Mouse (Mus musculus) limb, embryonic 15.5 days (tissue): Measurements from ENCODE around the gene Hmgcs1. TPM values are rescaled to one million over a fixed set of nuclear protein-coding genes. Genes with fewer than 3 reads are reported as not detected.

Experiments
- ATAC-seq: fragments of 200-750 bp; cut with Nextera tagmentation; 2 replicates; pipeline ENCODE4 v1.8.0; 2017; ENCODE audit warnings: low read depth, moderate TSS enrichment; ENCODE audit not compliant: insufficient number of reproducible peaks, low FRiP score, low TSS enrichment
- H3K27ac ChIP-seq: fragments of 300-500 bp; sonication (generic); 2 replicates; pipeline ENCODE4 v1.5.1; 2015; ENCODE audit warnings: moderate library complexity, mild to moderate bottlenecking, inconsistent platforms
- H3K27me3 ChIP-seq: fragments of 300-500 bp; sonication (generic); 2 replicates; pipeline ENCODE4 v1.6.1; 2015; ENCODE audit warnings: inconsistent platforms
- H3K36me3 ChIP-seq: fragments of 300-500 bp; sonication (generic); 2 replicates; pipeline ENCODE4 v1.6.1; 2015; ENCODE audit warnings: inconsistent platforms
- H3K4me1 ChIP-seq: fragments of 300-500 bp; sonication (generic); 2 replicates; pipeline ENCODE4 v1.6.1; 2015; ENCODE audit warnings: inconsistent platforms
- H3K4me2 ChIP-seq: fragments of 300-500 bp; sonication (generic); 2 replicates; pipeline ENCODE4 v1.6.1; 2015; ENCODE audit warnings: mild to moderate bottlenecking, inconsistent platforms
- H3K4me3 ChIP-seq: fragments of 300-500 bp; sonication (generic); 2 replicates; pipeline ENCODE4 v1.5.1; 2015; ENCODE audit warnings: mild to moderate bottlenecking, inconsistent platforms
- H3K9ac ChIP-seq: fragments of 300-500 bp; sonication (generic); 2 replicates; pipeline ENCODE4 v1.6.1; 2015; ENCODE audit warnings: inconsistent platforms
- H3K9me3 ChIP-seq: fragments of 300-500 bp; sonication (generic); 2 replicates; pipeline ENCODE4 v1.6.1; 2016; ENCODE audit warnings: inconsistent platforms
- WGBS: fragments of 180-500 bp; shearing (Covaris S2); methylation state at CpG from one replicate; pipeline ENCODE4 v1.1.7; 2015; 5-methylcytosine and 5-hydroxymethylcytosine counted together
- polyA plus RNA-seq: library from polyadenylated mRNA; unstranded; fragments of >200 nt; fragmentation: Nextera tagmentation; extraction: Ambion mirVana; gene quantifications from 2 replicates; pipeline ENCODE4 v1.2.1, GENCODE M21; 2015

Gene Hmgcs1
- polyA plus RNA-seq, 1 experiment from 2014 or later = 139 TPM

GRCm38 (mm10) chr13:119707906-119708305 lies 17.7 kb downstream of the Hmgcs1 start:
- Histone ChIP-seq H3K4me1 (no peaks in the 10 kb centered on the region), H3K27ac (no peak overlapping the region), H3K9me3 (no peaks in the 10 kb centered on the region), H3K4me2 (no peak overlapping the region), H3K36me3 (peaks cover 53% of the 10 kb centered on the region), H3K4me3 (no peak overlapping the region), H3K27me3 (no peaks in the 10 kb centered on the region), H3K9ac (no peak overlapping the region)
- 70% methylated on average over 6 of the region's 6 CpGs for WGBS
- ATAC-seq = no peak

GRCm38 (mm10) chr13:119708941-119709340 lies 18.8 kb downstream of the Hmgcs1 start:
- H3K36me3 ChIP-seq = peaks cover 46% of the 10 kb centered on the region
- no peaks in the 10 kb centered on the region for H3K4me1 ChIP-seq
- no peak for ATAC-seq
- H3K4me3 ChIP-seq = no peak overlapping the region
- WGBS = 67% methylated on average over 5 of the region's 5 CpGs
- no peaks in the 10 kb centered on the region for H3K27me3 ChIP-seq
- H3K4me2 ChIP-seq = no peak overlapping the region
- H3K9ac ChIP-seq = no peak overlapping the region
- H3K27ac ChIP-seq = no peak overlapping the region
- no peaks in the 10 kb centered on the region for H3K9me3 ChIP-seq

GRCm38 (mm10) chr13:119709388-119710267 lies 19.4 kb downstream of the Hmgcs1 start:
- WGBS = 84% methylated on average over 8 of the region's 8 CpGs
- 0 out of 2 replicates have a peak, but pooled peaks have one; percentile 36 for ATAC-seq
- Histone ChIP-seq H3K9me3 (no peaks in the 10 kb centered on the region), H3K4me1 (no peaks in the 10 kb centered on the region), H3K4me2 (no peak overlapping the region), H3K27me3 (no peaks in the 10 kb centered on the region), H3K36me3 (peaks cover 39% of the 10 kb centered on the region), H3K4me3 (no peak overlapping the region), H3K9ac (no peak overlapping the region), H3K27ac (no peak overlapping the region)

GRCm38 (mm10) chr13:119710268-119710610 lies 20.1 kb downstream of the Hmgcs1 start:
- 85% methylated on average over 10 of the region's 10 CpGs for WGBS

GRCm38 (mm10) chr13:119712463-119712862 lies 22.3 kb downstream of the Hmgcs1 start:
- H3K9me3 ChIP-seq = no peaks in the 10 kb centered on the region
- no peak overlapping the region for H3K4me2 ChIP-seq
- H3K9ac ChIP-seq = no peak overlapping the region
- no peak for ATAC-seq
- H3K36me3 ChIP-seq = peaks cover 18% of the 10 kb centered on the region
- no peak overlapping the region for H3K4me3 ChIP-seq
- 90% methylated on average over 11 of the region's 11 CpGs for WGBS
- H3K27ac ChIP-seq = no peak overlapping the region
- H3K27me3 ChIP-seq = no peaks in the 10 kb centered on the region
- H3K4me1 ChIP-seq = no peaks in the 10 kb centered on the region

More at GRCm38 (mm10) chr13:119710268-119710610, 20.1 kb downstream of the Hmgcs1 start:
- Histone ChIP-seq H3K9ac (no peak overlapping the region), H3K36me3 (peaks cover 33% of the 10 kb centered on the region), H3K4me3 (no peak overlapping the region), H3K27ac (no peak overlapping the region), H3K4me1 (no peaks in the 10 kb centered on the region), H3K4me2 (no peak overlapping the region), H3K9me3 (no peaks in the 10 kb centered on the region), H3K27me3 (no peaks in the 10 kb centered on the region)
- ATAC-seq = no peak

- Histone ChIP-seq H3K9ac (no peak overlapping the region), H3K36me3 (peaks cover 18% of the 10 kb centered on the region), H3K9me3 (no peaks in the 10 kb centered on the region), H3K27ac (no peak overlapping the region), H3K4me1 (no peaks in the 10 kb centered on the region), H3K27me3 (no peaks in the 10 kb centered on the region), H3K4me3 (no peak overlapping the region), H3K4me2 (no peak overlapping the region)
- no peak for ATAC-seq
- WGBS = 60% methylated on average over 8 of the region's 8 CpGs
These were observed 23.1 kb downstream of the Hmgcs1 start for GRCm38 (mm10) chr13:119713107-119713787.

GRCm38 (mm10) chr13:119713821-119714220 lies 23.6 kb downstream of the Hmgcs1 start:
- Histone ChIP-seq H3K36me3 (peaks cover 14% of the 10 kb centered on the region), H3K4me3 (no peak overlapping the region), H3K27me3 (no peaks in the 10 kb centered on the region), H3K9me3 (no peaks in the 10 kb centered on the region), H3K9ac (no peak overlapping the region), H3K4me2 (no peak overlapping the region), H3K4me1 (no peaks in the 10 kb centered on the region), H3K27ac (no peak overlapping the region)
- 73% methylated on average over 9 of the region's 9 CpGs for WGBS
- ATAC-seq = no peak

- no peaks in the 10 kb centered on the region for H3K27me3 ChIP-seq
- no peaks in the 10 kb centered on the region for H3K36me3 ChIP-seq
- no peak overlapping the region for H3K9ac ChIP-seq
- ATAC-seq = no peak
- WGBS = 82% methylated on average over 2 of the region's 2 CpGs
- H3K4me2 ChIP-seq = no peak overlapping the region
- no peaks in the 10 kb centered on the region for H3K4me1 ChIP-seq
- H3K4me3 ChIP-seq = no peak overlapping the region
- H3K27ac ChIP-seq = no peak overlapping the region
- H3K9me3 ChIP-seq = no peaks in the 10 kb centered on the region
These were observed 25.9 kb downstream of the Hmgcs1 start for GRCm38 (mm10) chr13:119716105-119716504.

GRCm38 (mm10) chr13:119722447-119722846 lies 32.3 kb downstream of the Hmgcs1 start:
- 61% methylated on average over 3 of the region's 3 CpGs for WGBS
- no peak overlapping the region for H3K4me3 ChIP-seq
- H3K36me3 ChIP-seq = no peaks in the 10 kb centered on the region
- no peak for ATAC-seq
- H3K4me1 ChIP-seq = no peaks in the 10 kb centered on the region
- no peak overlapping the region for H3K27ac ChIP-seq
- no peaks in the 10 kb centered on the region for H3K9me3 ChIP-seq
- no peak overlapping the region for H3K9ac ChIP-seq
- H3K4me2 ChIP-seq = no peak overlapping the region
- no peaks in the 10 kb centered on the region for H3K27me3 ChIP-seq

GRCm38 (mm10) chr13:119723368-119723767 lies 33.2 kb downstream of the Hmgcs1 start:
- H3K27ac ChIP-seq = no peak overlapping the region
- no peak overlapping the region for H3K4me2 ChIP-seq
- no peak overlapping the region for H3K9ac ChIP-seq
- H3K9me3 ChIP-seq = no peaks in the 10 kb centered on the region
- H3K36me3 ChIP-seq = no peaks in the 10 kb centered on the region
- no peak overlapping the region for H3K4me3 ChIP-seq
- 78% methylated on average over 5 of the region's 5 CpGs for WGBS
- H3K4me1 ChIP-seq = no peaks in the 10 kb centered on the region
- no peak for ATAC-seq
- H3K27me3 ChIP-seq = no peaks in the 10 kb centered on the region

- Histone ChIP-seq H3K9me3 (no peaks in the 10 kb centered on the region), H3K4me2 (no peak overlapping the region), H3K27ac (no peak overlapping the region), H3K9ac (no peak overlapping the region), H3K4me3 (no peak overlapping the region), H3K36me3 (no peaks in the 10 kb centered on the region), H3K27me3 (no peaks in the 10 kb centered on the region), H3K4me1 (no peaks in the 10 kb centered on the region)
- 87% methylated on average over 7 of the region's 7 CpGs for WGBS
- no peak for ATAC-seq
These were observed 34.4 kb downstream of the Hmgcs1 start for GRCm38 (mm10) chr13:119724541-119724940.

GRCm38 (mm10) chr13:119727608-119728387 lies 37.6 kb downstream of the Hmgcs1 start:
- Histone ChIP-seq H3K4me1 (no peaks in the 10 kb centered on the region), H3K4me2 (no peak overlapping the region), H3K9ac (no peak overlapping the region), H3K27ac (no peak overlapping the region), H3K27me3 (no peaks in the 10 kb centered on the region), H3K36me3 (no peaks in the 10 kb centered on the region), H3K9me3 (no peaks in the 10 kb centered on the region), H3K4me3 (no peak overlapping the region)
- 74% methylated on average over 26 of the region's 26 CpGs for WGBS
- ATAC-seq = no peak
